Mouse (Mus musculus): ENCODE data around the gene Olfr731.

The Olfr731 gene

DNA sequence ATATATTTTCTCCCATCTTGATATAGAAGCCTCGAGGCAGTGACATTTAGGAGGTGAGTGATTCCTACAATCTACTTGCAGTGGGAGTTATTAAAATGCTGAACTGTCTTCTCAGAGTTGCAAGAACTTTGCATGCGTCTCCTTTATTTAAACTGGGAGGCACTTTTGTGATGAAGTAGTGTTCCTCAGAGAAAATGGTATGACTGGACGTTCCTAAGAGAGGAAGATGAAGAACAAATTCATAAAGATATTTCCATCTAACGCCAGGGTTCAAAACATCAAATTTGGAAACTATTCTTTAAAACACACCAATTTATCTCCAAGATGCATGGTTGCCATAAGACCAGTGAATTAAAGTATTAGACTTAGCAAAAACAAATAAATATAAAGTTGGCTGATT is at the start of gene Olfr731:
Gene Olfr731 (minus strand): TSS at position 101 of the 400 bp plus-strand sequence.
- no peak for DNase-seq

DNA sequence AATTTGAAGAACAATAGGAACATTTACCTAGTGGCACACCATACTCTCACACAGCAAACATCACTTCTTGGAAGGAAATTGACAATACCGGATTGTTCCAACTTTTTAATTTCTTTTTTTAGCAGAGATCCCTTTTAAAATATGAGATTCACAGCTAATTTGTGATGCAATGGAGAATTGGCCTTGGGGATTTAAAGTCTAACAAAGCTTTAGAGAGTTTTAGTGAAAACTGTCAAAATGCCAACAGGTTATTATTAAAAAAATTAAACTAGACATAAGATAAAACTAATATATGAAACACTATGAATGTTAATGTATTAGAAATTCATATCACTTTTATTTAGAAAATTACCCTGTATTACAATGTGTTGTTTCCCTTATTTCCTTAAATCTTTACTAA is 42.4 kb upstream of the Olfr731 start, which contains the start of gene Olfr732:
Gene Olfr732 (minus strand): TSS at position 101 of the 400 bp plus-strand sequence.
- DNase-seq, result no peak

DNA sequence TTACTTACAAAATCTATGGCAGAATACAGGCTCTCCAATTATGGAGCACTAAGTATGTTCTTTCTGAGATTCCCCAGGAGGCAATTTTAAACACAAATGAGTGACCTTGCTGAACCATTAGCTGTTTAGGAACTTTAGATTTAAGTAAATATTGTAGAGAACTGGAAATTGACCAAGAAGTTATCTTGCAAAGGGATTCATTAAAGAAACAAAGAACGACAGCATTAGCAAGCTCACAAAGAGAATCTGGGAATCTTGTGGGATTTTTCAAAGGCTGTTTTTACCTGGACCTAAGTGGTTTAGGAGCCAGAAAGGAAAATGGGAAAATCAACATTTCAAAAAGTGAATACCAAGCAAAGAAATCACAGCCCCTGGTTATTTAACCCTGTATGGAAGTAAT is 53.6 kb downstream of the Olfr731 start, which contains the start of gene Olfr730:
Gene Olfr730 (minus strand): TSS at position 101 of the 400 bp plus-strand sequence.
- DNase-seq, result no peak
